Mouse (Mus musculus) mesoderm, embryonic 11.5 days (tissue): Measurements from ENCODE around the gene Eef2k.

Source experiments
- DNase-seq: peaks from one replicate; pipeline ENCODE4 v3.0.0-alpha.2; 2012; ENCODE audit warnings: low read depth, low spot score

The Eef2k gene

DNA sequence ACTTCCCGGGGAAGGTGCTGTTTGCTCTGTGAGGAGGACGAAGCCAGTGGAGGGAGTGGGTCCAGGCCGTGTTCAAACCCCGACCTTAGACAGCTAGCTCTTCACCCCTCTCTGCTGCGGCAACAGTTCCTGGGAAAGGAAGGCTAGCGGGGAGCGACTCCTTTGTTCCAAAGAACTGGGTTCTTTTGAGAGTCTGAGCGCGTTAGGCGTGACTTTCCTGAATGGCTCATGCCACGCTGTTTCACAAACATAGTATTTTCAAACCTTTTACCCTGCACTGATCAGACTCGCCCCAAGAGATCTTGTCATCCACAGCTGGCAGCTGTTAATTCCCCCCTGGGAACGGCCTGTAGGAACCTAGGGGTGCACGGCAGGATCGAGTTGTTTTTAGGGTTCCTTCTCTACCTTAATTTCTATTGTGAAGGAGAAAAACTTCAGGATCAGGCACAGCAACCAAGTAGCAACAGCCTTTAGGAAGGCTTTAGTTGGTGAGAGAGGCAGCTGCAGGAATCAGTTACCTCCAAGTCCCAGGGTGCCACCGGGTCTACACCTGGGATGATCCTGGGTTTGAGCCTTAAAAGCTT is 1.3 kb downstream of the Eef2k start:
- DNase-seq, result no peak

DNA sequence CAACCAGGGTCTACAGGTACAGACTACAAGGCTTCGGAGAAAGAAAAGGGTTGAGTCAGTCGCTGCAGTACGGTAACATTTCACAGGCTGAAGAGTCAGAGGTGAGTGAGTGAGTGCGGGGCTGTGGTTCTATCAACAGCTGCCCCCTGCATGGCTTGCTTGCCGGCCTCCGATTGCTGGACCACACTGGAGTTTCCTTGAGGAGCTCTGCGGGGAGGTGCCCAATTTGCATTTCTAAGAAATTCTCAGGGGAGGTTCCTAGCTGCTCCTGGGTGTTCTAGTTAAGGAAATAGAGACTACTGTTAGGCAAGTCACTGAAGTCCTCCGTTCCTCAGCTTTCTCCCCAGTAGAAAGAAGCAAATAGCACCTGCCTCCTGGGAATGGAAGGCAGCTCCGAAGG is 2.1 kb downstream of the Eef2k start:
- no peak for DNase-seq

DNA sequence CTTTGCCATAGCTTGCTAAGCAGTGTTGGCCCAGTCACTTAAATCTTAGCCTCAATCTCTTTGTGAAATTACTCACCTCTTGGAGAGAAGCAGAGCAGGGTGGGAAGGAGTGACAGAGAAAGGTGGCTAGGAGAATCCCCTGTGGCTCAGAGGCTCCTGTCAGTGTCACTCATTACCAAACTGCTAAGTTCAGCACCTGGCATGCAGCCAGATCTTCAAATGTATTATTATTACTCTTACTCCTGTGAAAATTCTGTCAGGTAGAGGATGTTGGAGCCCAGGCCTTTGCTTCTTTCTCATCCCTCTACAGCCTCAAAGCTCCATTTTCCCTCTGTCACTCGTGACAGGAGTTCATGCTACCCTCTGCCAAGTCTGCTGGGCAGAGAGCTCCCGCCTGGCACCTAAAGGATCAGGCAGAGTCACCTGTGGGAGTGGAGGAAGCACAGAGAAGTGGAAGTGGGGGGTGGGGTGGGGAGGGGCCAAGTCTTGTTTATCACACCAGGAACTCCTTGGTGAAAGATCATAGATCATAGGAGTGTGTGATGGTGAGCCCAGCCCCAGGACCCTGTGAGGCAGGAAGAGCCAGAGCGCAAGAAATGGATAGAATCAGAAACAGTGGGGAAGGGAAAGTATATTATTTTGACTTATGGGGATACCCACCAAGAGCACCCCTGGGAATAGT is 6.3 kb downstream of the Eef2k start:
- DNase-seq, result no peak

DNA sequence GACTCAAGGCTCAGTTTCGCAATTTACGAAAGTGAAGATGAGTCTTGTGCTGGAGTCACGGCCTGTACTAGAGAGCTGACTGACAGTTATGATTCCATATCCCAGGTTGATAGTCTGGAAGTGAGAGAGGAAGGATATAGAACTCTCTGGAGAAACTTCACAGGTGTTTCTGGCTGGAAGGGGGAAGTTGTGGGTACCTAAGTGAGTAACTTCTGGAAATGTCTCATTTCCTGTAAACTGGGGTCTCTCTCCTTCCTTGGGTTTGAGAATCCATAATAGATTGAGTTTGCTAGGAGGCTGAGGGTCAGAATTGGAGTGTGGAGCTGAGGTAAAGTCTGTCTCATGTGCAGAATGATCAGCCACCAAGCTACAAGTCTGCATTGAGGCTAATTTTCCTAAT is 7.5 kb downstream of the Eef2k start:
- no peak for DNase-seq

DNA sequence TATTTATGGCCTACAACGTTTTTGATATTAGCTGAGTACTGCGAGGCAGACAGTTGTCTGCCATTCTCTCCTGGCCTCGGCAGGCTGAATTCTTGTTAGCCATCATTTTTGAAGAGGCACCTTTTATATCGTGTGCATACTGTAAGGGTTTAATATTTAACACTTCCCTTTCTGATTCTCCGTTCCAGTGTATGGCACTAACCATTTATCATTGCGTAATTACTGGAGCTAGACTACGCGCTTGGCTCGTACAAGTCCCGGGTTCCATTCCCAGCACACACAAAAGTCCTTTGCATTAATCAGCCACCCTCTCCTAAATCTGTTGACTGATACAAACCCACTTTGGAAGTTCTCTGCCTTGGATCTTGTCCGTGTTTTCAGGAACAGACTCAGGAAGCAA is 17.2 kb downstream of the Eef2k start:
- DNase-seq, result no peak

DNA sequence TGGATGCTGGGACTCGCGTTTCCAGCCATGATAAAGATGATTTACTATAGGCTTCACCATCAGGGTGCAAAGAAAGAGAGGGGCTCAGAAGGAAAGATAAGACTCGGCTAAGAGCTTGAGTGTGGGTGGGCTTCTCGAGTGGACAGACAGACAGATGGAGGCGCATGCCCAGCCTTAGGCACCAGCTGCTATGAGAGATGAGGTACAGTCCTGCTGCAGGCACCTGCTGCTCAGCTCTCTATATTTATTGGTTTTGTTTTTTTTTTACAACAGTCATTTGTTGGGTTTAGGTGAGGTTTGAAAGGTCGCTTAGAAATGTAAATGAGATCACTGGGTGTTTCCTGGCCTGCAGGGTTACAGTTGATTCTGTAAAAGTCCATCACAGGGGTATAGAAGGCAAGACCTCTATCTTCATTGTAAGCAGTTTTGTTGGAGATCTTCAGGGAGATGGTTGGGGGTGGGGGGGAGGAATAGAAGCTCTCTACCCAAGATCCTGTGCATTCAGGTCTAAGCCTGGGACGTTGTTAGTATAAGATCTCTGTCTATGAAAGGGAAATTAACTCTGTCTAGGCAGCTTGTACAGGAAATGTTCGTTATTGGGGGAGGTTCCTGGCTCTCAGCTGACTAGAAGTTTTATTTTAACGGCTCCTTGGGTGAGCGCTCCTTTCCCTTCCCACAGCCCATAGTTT is 18.3 kb downstream of the Eef2k start:
- DNase-seq, result no peak

DNA sequence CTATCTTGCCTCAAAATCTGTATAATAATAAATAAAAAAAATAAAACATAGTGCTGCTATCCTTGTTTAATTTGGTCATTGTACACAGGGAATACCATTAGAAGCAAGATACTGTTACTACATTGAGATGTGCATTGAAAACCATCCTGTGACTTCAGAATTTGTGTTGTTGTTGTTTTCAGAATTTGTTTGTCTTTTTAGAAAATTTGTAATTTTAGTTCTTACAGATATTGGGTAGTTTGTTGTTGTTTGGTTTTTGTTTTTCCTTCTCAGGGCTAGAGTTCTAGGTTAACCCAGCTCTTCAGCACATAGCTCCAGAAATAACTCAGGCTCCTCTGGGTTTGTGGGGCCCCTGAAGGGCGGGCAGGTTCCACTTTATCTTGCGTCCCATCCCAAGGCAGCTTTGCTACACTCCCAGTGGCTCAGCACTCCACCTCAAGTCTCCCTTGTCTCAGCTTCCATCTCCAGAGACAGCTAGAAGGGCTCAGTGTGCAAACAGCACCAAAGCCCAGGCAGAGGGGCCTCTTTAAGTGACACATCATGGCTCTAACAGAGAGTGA is 18.9 kb downstream of the Eef2k start:
- DNase-seq, result no peak

DNA sequence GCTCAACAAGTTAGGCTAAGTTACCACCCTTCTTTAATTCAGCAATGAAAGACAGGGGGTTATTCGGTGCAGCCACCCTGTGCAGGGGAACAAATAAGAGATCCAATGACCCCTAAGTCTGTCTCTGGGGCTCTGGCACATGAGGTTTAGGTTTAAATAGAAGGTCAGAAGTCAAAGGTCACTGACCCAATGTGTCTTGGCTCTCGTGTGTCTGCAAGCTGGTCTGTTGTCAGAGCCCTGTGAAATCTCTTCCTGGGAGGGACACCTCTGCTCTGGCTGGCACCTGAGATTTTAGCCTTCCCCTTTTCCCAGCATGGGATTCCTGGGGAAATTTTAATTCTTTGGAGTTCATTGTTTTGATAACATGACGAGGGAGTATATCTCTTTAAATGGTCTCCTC is 19.6 kb downstream of the Eef2k start:
- DNase-seq, result peak; percentile 58

DNA sequence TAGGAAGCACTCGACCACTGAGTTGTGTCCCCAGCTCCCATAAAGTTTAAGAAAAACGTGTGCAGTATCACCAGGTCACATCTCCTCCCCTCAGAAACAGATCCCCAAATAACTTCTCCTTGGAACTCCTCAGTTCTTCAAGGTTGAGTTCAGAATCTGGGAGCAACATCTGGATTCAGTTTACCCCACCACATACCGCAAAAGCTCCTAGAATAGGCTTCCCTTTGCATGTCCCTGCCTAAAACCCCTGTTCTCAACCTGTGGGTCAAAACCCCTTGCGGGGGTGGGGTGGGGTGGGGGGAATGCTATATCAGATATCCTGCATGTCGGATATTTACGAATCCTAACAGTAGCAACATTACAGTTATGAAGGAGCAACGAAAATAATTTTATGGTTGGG is 20.0 kb downstream of the Eef2k start:
- DNase-seq, result peak; percentile 52

DNA sequence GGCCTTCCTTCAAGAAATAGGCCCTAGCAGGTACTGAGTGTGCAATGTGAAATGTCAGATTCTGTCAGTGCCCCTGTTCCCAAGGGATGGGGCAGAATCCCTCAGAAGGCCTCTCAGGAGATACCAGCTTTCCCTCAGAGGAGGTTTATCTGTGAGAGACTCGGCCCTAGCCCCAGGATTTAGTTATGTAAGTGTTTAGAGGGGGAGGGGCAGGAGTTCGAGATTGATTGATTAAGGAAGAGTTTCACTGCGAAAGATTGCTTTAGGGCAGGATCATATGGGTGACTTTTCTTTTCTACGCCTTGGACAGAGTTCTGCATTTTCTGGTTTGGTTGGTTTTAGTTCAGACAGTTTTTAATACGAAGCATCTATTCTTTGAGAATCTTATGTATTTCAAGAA is 20.8 kb downstream of the Eef2k start:
- DNase-seq, result peak; percentile 37

DNA sequence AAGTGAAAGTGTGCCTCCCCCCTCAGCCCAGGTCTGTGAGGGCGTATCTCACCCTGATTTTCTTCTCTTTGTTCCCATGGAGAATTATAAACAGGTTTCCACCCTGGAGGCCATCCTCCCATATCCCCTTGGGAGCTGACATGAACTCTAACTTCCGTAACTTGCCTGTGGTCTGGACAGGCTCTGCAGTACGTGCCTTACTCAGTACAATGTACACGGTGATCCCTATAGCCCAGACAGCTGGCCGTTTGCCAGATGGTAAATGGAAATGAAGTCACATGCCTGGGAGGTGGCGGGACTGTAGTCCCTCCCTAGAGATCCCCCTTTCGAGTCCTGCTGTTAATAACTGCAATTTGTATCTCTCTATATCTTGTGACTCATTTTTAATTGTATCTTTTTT is 22.5 kb downstream of the Eef2k start:
- DNase-seq, result peak; percentile 91

DNA sequence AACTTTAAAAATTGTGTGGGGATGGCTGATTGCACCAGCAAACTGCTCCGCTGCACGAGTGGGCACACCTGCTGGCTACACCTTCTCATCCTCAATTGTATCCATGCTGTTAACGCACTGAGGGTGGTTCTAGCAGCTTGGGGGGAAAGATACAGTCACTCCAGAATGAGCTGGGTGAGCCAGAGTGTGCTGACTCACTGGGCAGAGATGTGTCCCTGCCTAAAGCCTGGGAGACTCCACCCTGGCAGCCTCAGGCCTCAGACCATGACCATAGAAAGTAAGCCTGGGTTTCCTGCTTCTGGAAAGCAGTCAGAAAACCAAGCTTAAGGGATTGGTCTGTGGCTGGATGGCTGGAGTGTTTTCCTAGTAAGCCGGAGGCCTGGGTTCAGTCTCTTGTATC is 23.2 kb downstream of the Eef2k start:
- no peak for DNase-seq

DNA sequence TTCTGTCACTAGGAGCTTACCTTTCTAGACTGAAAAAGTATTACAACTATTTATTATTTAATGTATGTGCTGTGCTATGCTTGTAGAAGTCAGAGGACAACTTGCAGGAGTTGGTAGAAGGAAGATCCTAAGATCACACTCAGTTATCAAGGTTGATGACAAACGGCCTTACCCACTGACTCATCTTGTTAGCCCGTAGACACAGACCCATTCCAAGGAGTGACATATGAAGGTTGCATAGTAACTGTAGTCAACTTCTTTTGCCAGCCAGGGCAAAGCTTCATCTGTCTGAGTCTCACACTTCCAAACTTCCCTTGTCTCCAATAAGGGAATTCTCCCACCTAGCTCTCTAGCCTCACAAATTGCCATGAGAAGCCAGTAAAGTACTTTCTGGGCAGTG is 24.1 kb downstream of the Eef2k start:
- DNase-seq, result no peak

DNA sequence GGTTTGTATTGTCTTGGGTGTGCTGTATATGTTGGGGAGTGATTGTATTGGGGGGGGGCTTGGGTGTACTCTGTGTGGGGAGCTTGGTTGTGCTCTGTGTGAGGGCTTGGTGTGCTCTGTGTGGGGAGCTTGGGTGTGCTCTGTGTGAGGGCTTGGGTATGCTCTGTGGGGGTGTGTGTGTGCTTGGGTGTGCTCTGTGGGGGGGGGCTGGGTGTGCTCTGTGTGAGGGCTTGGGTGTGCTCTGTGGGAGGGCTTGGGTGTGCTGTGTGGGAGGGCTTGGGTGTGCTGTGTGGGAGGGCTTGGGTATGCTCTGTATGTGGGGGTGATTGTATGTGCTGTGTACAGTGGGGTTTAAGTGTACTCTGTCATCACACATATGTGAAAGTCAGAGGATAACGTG is 25.1 kb downstream of the Eef2k start:
- DNase-seq, result no peak

DNA sequence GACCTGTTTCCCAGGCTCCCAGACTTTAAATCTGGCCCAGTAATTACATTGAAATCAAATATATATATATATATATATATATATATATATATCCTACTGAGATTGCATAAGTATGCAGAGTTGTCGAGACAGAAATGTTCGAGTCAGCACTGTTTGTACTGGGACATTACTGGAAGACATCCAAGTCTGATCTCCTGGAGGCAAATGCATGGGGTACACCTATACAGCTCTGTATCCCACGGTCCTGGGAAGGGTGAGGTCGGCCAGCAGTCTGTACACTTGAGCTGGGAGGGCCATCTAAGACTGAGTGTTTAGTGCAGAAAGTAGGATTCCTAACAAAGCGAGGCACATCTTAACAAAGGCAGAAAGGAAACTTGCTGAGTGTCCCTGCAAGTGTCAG is 27.3 kb downstream of the Eef2k start:
- DNase-seq, result no peak

DNA sequence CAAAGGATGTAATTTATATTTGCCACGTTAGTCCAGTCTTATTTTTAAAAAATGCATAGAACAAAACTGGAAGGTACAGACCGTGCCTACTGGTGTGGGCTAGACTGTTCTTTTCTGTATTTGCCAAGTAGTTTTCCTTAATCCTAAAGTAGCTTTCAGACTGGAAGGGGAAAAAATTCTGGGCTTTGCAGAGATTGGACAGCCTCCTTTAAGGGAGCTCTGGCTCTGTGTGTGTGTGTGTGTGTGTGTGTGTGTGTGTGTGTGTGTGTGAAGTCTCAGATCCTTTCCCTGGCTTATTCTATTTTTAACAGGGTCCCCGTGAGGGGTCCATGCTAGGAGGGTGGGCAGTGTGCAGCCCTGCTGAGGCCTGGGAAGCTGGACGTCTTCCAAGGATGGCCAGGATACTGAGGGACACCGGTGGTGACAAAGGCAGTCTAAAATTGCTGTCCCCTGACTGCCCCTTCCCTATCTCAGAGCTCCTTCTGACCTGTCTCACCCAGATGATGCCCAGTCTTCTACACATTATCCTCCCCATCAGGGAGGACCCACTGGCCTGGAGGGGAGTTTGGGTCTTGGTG is 27.9 kb downstream of the Eef2k start:
- DNase-seq, result no peak

DNA sequence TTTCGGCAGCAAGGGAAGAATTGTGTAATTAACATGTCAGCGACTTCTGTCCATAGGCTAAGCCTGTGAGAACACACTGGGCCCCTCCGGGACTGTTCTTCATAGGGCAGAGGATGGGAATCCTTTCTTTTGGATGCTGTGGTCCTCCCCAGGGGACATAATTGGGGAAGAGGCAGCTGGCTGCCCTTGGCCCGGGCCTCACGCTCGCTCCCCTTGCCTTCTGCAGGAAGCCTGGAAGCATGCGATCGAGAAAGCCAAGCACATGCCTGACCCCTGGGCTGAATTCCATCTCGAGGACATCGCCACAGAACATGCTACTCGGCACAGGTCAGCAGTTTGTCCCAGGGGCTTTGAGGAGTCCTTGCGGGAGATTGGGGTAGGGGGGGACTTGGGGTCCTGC is 30.5 kb downstream of the Eef2k start:
- DNase-seq, result no peak

DNA sequence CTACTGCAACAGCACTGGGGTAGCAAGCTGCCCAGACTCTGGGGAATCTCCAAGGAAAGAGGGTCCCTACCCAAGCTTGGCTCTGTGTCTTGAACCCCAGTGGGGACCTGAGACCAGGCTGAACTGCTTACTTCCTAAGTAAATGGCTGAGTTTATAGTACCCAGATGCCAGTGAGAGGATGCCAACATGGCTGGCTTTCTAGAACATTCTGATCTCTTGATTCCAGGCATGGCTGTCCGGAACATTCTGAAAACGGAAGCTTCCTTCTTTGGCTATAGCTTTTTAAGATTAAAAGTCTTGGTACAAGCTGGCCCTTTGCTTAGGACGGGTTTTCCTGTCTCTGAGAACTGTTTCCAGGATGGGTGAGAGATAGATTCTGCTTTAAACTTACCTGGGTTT is 31.4 kb downstream of the Eef2k start:
- no peak for DNase-seq

DNA sequence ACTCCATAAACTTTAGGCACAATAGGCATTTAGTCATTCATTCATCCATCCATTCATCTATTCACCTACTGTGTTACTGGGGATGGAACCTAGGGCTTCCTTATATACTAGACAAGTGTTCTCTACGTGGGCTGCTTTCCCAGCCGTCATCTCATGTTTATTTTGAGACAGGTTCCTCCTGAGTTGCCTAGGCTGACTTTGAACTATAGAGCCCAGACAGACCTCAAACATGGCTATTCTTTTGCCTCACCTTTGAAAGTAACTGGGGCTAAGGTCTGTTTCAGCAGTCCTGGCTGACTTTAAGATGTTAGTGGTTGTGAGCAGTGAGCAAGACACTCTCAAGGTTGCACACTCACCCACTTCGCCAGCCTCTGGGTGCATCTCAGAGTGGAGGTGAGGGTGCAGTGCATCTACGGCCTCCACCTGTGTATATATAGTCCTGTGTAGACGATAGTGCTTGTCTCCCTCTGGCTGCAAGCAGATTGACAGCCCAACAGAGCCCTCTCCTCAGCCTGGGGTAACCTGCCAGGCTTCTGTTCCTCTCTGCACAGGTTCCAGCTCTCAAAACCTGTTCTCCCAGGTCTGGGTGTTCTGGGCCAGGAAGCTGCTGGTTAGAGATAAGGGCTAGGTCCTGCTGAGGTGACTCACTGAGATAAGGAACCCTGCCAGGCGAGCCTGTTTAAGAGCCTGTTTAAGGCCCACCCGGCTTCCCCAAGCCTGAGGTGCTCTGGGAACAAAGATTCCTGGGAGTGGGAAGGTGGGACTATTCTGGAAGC is 32.3 kb downstream of the Eef2k start:
- DNase-seq, result no peak

DNA sequence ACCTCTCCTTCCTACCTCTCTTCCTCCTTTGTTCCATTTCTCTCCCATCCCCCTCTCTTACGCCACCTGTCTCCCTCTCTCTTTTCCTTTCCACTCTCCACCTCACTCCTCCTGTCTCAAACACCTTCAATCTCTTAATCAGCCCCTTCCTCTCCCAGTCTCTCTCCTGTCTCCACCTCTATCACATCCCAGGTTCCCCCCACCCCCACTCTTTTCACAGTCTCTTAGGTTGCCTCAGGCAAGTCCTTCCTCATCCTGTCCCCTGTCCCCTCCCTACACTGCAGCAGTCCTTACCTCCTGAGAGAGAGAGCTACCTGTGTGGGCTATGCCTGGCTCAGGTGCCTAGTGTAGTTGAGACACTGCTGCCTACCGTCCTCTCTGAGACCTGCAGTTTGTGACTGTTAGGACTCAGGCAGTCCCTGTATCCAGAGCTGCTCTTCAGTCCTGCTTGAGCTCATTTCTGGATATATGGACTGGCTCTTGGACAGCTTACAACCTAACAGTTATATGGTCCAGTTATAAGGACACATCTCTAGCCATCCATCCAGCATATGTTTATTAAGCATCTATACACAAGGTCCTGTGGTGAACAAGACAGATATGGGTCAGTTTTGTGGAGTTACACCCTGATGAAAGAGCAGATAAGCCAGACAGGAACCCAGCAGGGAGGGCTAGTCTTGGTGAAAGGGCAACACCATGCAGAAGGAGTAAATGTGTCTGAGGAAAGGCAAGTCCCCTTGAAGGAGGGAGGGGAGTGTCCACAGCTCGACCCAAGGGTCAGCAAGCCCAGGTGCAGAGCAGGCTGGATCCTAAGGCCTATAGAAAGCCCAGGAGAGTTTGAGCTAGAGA is 33.1 kb downstream of the Eef2k start:
- DNase-seq, result no peak

DNA sequence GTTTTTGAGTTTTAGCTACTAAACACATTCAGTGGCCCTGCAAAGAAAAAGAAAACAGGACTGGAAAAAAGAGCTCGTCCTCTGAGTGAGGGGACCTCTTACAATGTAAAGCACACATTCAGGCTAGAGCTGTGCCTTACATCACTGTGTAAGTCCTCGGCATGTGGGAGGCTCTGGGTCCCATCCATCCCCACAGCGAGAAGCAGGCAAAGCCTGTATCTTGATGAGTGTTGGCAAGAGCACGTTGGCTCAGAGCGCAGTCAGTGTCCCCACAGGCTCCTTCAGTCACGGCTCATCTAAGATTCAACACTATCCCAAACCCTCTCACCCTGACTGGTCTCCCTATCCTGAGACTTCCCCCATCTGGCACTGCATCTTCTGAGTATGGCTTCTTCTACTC is 35.6 kb downstream of the Eef2k start:
- DNase-seq, result no peak
